Mouse (Mus musculus) erythroblast, embryonic 14.5 days (primary cell): ENCODE measurements around the gene Grin2d. TPM values are rescaled to one million over a fixed set of nuclear protein-coding genes. Genes with fewer than 3 reads are reported as not detected.

Experiments used
- H3K27me3 ChIP-seq: 2 replicates; pipeline ENCODE4 v1.6.1; 2012; ENCODE audit warnings: inconsistent platforms; ENCODE audit not compliant: control insufficient read depth
- H3K36me3 ChIP-seq: 2 replicates; pipeline ENCODE4 v1.6.1; 2012; ENCODE audit warnings: mild to moderate bottlenecking, inconsistent platforms; ENCODE audit not compliant: control insufficient read depth
- H3K4me1 ChIP-seq: 2 replicates; pipeline ENCODE4 v1.6.1; 2012; ENCODE audit warnings: inconsistent platforms; ENCODE audit not compliant: control insufficient read depth
- H3K4me3 ChIP-seq: replicated peaks from 2 replicates; pipeline ENCODE3; 2012; ENCODE audit warnings: moderate library complexity, mild to moderate bottlenecking, inconsistent platforms
- H3K9me3 ChIP-seq: 2 replicates; pipeline ENCODE4 v1.6.1; 2012; ENCODE audit warnings: low read length, inconsistent platforms, mixed read lengths; ENCODE audit not compliant: control insufficient read depth
- GATA1 ChIP-seq: IDR thresholded peaks from 2 replicates; pipeline ENCODE4 v1.6.1; 2012; ENCODE audit warnings: low read length, inconsistent platforms, mixed read lengths
- TAL1 ChIP-seq: IDR thresholded peaks from 3 replicates; pipeline ENCODE4 v1.6.1; 2012; ENCODE audit warnings: low read length, inconsistent platforms, mixed read lengths
- polyA plus RNA-seq: library from polyadenylated mRNA; stranded (reverse); fragments of >175 nt; gene quantifications from 2 replicates; pipeline ENCODE4 v1.2.3, GENCODE M21; 2012

Grin2d gene
- polyA plus RNA-seq, 1 experiment, result 0.01 TPM

DNA sequence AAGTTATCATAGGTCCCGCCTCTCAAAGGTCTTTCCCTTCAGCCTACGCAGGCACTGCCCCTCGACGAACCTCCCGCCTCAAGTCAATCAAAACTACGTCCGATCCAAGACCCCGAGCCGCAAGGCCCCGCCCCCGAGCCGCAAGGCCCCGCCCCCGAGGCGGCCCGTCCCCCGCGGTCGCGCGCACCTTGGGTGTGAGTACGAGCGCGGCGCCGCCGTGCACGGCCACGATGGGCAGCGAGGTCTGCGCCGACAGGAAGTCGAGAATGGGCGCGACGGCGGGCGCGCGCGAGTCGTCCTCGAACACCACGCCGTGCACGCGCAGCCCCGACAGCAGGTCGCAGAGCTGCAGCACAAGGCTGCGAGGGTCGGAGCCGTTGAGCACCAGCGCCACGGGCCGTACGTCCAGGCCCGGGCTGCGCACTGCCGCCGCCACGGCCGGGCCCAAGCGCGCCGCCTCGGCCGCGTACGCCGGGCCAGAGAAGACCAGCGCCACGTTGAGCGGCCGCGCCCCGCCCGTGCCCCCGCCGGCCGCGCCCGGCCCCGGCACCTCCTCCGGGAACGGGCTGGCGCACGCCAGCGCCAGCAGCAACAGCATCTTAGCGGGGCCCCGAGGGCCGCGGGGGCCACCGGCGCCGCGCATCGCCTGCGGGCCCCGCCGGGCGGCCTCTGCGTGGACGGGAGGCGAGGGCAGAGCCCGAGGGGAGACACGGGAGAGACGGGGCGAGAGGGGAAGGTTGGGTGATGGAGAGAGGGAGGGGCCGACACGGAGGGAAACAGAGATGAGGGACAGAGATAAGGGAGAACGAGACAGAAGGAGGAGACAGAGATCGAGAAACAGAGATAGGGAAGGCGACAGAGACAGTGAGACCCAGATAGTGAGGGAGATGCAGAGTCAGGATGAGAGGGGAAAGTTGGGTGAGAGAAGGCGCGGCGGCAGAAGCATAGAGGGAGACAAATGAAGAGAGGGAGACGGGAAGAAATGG lies 12.0 kb downstream of the Grin2d start:
- TF ChIP-seq TAL1, result no peak
- peak; percentile 61; the same call in 1 of the 2 replicates for TF ChIP-seq GATA1
- Histone ChIP-seq H3K27me3 (peaks cover 65% of the 10 kb centered on the region), H3K9me3 (peaks cover 2% of the 10 kb centered on the region; the same call in 1 of the 2 replicates)

GRCm38 (mm10) chr7:45864435-45864834 lies 13.7 kb downstream of the Grin2d start:
- Histone ChIP-seq H3K9me3 (no peaks in the 10 kb centered on the region; the same call in 1 of the 2 replicates), H3K4me1 (peaks cover 12% of the 10 kb centered on the region), H3K27me3 (peaks cover 57% of the 10 kb centered on the region), H3K36me3 (no peaks in the 10 kb centered on the region), H3K4me3 (no peak overlapping the region)
- no peak for TF ChIP-seq GATA1
- no peak for TF ChIP-seq TAL1

More for the DNA sequence above, 12.0 kb downstream of the Grin2d start:
- H3K4me3 ChIP-seq, result peak overlapping the region; percentile 71
- no peaks in the 10 kb centered on the region for H3K36me3 ChIP-seq
- peaks cover 12% of the 10 kb centered on the region for H3K4me1 ChIP-seq

DNA sequence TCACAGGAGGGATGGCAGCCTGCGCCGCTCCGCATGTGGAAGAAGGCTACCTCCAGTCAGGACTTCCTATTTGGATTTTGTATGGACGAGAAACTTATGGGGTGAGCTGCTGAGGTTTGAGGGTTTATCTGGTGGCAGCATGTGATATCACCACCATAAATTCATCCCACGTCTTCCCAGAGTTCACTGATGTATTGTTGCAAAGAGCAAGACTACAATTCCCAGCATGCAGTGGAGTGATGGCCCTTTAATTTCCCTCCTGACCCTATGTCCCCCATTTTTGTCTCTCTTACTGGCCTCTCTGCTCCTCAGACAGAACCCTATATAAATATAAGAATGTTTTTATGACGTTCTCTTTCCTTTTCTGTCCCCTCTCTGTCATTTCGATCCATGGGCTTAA lies 15.4 kb downstream of the Grin2d start:
- no peak for TF ChIP-seq GATA1
- TF ChIP-seq TAL1, result no peak
- Histone ChIP-seq H3K4me3 (no peak overlapping the region), H3K9me3 (no peaks in the 10 kb centered on the region), H3K4me1 (peaks cover 12% of the 10 kb centered on the region), H3K36me3 (no peaks in the 10 kb centered on the region), H3K27me3 (peaks cover 57% of the 10 kb centered on the region)

DNA sequence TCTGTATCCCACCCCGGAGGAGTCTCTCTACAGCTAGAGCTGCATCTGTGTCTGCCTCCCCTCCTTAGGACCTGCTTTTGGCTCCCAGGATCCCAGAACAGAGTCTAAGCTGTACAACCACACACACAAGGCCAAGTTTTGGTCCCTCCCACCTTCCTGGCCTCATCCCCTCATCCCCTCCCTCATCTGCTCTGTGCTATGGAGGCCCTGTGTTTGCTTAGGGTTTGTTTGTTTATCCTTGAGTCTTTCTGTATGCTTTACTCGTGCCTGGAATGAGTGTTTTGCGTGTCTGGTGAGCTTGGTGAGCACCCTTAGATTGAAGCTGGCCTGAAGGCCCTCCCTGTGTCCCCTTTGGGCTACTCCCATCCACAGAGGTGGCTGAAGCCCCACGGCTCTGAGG lies 19.2 kb downstream of the Grin2d start:
- Histone ChIP-seq H3K27me3 (peaks cover 62% of the 10 kb centered on the region), H3K4me3 (no peak overlapping the region), H3K36me3 (no peaks in the 10 kb centered on the region), H3K4me1 (no peaks in the 10 kb centered on the region), H3K9me3 (no peaks in the 10 kb centered on the region)
- no peak for TF ChIP-seq GATA1

- Histone ChIP-seq H3K36me3 (no peaks in the 10 kb centered on the region), H3K27me3 (peaks cover 60% of the 10 kb centered on the region), H3K4me3 (no peak overlapping the region), H3K4me1 (no peaks in the 10 kb centered on the region), H3K9me3 (no peaks in the 10 kb centered on the region)
- TF ChIP-seq TAL1 (no peak), GATA1 (no peak)
Observed at GRCm38 (mm10) chr7:45856950-45857901, 21.0 kb downstream of the Grin2d start.

DNA sequence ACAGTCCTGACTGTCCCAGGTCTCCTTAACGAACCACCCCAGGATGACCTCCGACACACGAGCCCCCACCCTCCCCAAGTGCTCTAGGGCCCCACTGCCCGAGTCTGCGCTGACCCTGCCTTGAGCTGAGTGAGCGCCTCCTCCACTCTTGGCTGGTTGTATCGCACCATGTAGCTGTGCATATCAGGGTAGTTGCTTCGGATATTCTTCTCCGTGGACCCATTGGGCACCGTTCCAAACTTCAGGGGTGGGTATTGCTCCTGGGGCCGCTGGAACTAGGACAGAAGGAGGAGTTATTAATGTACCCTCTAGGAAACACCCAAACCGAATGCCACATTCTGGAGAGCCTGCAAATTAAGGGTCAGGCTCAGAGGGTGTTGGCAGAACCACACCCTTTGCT lies 25.1 kb downstream of the Grin2d start:
- Histone ChIP-seq H3K9me3 (no peaks in the 10 kb centered on the region), H3K27me3 (peaks cover 43% of the 10 kb centered on the region), H3K4me1 (no peaks in the 10 kb centered on the region), H3K4me3 (no peak overlapping the region), H3K36me3 (no peaks in the 10 kb centered on the region)
- TF ChIP-seq GATA1 (no peak), TAL1 (no peak)

DNA sequence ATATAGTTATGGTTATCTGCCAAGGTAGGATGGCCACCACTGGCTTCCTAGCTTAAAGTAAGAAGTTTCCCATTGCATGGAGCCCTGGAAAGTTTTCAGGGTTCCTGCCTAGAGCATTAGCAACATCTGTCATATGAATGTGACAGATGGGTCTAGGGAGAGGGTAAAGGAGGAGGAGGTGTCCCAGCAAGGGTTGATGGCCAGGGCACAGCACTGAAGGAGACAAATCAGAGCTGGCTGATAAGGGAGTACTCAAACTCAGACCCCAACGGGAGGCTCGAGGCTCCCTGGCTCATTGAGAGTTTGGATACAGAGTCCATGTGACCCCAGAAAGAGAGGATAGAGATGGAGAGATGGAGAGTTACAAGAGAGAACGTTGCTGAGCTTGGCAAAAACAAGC lies 27.5 kb downstream of the Grin2d start:
- Histone ChIP-seq H3K4me3 (no peak overlapping the region), H3K36me3 (no peaks in the 10 kb centered on the region), H3K9me3 (no peaks in the 10 kb centered on the region), H3K27me3 (peaks cover 28% of the 10 kb centered on the region), H3K4me1 (no peaks in the 10 kb centered on the region)
- TF ChIP-seq TAL1, result no peak
- TF ChIP-seq GATA1, result no peak

GRCm38 (mm10) chr7:45848447-45849027 lies 29.6 kb downstream of the Grin2d start:
- TF ChIP-seq TAL1 (no peak), GATA1 (no peak)
- Histone ChIP-seq H3K4me1 (no peaks in the 10 kb centered on the region), H3K27me3 (peaks cover 22% of the 10 kb centered on the region), H3K36me3 (no peaks in the 10 kb centered on the region), H3K9me3 (no peaks in the 10 kb centered on the region), H3K4me3 (no peak overlapping the region)
